Mouse (Mus musculus) 416B (cell line): ENCODE measurements around the gene Lsm2.
"Not testable (repeated sequence)": the region's sequence is repeated elsewhere in the genome, so short reads cannot be mapped to it uniquely, and the experiment has no call there.

Source experiments
- DNase-seq: peaks from one replicate; pipeline ENCODE4 v3.0.0; 2011; ENCODE audit warnings: low read depth

Gene Lsm2

DNA sequence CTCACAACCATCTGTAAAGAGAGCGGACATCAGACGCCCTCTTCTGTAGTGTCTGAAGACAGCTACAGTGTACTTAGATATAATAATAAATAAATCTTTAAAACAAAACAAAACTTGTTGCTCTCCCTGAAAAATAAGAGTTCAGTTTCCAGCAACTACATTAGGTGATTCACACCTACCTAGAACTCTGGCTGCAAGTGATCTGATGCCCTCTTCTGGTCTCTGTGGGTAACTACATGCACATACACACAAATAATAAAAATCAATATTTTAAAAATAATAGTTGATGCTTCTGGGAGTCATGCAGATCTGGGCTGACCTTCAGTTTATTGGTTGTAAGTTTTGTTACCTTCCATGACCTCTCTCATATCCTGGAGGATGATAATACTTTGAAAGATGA, 2.6 kb downstream of the Lsm2 start:
- peak; percentile 75 for DNase-seq

DNA sequence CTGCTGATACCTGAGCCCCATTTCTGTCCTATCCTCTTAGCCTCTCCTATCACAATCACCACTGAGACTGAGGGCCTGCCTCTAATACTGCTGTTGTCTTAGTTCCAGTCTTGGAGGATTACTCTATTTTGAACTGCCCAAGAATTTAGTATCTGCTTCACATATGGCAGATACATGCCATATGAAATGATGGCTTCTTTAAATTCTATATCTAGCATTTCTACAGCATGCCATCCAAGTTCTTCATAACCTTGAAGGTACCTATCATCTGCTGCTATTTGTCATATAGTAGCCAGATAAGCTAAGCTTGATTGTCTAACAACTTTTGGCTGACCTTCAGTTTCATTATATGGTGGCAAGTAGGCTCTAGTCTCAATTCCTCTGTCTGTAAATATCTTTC, 13.1 kb downstream of the Lsm2 start:
- DNase-seq, result no peak

DNA sequence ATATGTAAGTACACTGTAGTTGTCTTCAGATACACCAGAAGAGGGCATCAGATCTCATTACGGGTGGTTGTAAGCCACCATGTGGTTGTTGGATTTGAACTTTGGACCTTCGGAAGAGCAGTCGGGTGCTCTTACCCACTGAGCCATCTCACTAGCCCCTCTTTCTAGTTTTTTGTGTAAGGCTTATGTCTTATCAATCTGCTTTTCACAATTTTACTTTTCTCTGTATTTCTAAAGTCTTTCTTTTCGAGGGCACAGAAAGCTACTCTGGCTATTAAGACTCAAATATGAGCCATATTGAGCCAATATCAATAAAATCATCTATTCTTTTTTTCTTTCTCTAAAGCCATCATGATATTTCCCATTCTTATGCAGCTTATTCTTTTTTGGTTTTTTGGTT, 13.5 kb downstream of the Lsm2 start:
- DNase-seq, result not testable (repeated sequence)

DNA sequence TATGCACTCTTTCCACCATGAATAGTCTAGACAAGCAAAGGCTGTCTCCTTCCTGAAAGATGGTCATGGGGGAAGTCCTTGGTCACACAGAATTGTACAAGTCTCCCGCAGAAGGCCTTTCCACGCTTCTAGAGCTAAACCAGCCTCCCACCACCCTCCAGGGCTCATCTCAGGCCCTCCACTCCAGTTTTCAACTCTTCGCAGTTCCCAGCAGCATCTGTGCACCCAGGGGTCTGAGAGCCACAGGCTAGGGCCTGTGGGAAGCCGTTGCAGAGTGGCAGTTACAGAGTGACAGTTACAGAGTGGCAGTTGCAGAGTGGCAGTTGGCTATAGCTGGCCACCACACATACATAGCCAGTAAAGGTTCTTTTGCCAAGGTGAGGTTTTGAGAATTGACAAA, 14.3 kb downstream of the Lsm2 start:
- DNase-seq, result not testable (repeated sequence)

DNA sequence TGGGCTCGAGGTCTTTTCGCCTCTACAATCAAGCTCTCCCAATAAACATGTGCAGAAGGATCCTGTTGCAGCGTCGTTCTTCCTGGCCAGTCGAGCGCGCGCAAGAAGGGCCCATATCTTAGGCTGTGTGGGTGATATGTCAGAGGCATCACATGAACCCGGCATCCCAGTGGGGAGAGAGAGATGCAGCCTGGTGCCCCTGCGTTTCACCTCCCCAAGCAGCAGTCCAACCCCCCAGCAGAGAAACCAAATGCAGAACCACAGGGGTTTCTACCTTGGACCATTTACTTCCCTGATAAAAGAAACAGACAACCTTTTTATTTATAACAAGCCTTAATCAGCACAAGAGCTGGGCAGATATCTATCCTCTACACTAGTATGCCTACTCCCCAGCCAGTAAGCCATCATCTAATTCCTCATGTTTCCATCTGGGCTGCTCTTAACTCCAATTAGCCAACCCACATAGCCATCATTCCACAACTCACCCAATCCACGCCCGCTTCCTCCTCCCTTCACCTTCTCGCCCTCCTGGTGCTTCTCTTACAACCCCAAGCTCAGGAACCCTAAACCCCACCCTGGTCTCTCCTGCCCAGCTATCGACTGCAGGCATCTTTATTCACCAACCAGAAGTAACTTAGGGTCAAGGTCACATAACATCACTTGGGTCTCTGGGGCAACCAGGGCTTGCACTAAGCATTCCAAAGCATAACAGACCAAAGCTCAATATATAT, 14.9 kb downstream of the Lsm2 start:
- DNase-seq, result no peak

DNA sequence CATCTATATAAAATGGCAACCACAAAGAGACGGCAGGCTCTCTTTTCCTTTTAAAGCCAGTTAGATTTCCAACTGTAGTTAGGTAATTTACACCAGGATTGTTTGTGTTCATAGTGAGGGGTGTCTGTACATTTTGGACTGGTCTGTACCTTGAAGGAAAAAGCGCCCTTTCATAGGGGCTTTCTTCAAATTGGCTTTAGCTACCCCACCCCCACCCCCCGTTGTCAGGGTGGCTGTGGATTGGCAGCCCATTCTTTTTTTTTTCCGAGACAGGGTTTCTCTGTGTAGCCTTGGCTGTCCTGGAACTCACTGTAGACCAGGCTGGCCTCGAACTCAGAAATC, 15.5 kb downstream of the Lsm2 start:
- no peak for DNase-seq

DNA sequence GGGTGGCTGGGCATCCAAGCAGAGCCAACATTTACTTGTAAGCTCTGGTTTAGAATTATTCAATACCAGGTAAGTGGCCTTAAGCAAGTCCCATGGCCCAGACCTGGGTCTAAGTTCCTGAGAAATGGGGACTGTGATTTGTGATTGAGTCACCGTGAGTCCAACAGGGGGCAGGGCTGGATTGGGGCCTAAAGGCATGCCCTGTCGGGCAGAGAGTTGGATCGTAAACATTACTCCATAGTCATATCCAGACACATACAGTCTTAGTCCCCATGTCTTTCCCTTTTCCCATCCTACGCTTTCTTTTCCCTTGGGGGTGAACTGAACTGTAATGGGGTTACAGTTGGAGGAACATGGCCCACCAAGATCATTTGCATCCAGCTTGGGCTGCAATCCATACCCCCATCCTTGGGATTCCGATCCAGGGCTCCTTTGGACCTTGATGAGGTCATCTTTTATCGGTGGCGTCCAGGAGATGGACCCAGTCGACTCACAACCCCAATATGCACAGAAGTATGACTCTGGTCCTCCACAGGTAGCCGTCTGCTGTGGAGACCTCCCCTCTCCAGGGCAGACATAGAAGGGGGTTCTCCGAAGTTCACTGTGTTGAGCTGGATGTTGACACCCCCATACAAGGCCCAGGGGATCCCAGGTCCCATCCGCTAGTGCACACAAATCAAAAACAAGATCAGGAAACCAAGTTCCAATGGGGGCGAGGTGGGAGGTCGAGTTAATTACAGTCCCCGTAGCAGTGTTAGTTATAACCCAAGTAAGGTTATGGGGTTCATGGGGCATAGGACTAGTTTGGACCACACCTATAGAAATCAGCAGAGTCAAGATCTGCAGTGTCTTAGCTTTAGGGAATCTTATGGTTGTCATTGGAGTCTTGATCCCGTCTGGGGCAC, 17.1 kb downstream of the Lsm2 start:
- no peak for DNase-seq

DNA sequence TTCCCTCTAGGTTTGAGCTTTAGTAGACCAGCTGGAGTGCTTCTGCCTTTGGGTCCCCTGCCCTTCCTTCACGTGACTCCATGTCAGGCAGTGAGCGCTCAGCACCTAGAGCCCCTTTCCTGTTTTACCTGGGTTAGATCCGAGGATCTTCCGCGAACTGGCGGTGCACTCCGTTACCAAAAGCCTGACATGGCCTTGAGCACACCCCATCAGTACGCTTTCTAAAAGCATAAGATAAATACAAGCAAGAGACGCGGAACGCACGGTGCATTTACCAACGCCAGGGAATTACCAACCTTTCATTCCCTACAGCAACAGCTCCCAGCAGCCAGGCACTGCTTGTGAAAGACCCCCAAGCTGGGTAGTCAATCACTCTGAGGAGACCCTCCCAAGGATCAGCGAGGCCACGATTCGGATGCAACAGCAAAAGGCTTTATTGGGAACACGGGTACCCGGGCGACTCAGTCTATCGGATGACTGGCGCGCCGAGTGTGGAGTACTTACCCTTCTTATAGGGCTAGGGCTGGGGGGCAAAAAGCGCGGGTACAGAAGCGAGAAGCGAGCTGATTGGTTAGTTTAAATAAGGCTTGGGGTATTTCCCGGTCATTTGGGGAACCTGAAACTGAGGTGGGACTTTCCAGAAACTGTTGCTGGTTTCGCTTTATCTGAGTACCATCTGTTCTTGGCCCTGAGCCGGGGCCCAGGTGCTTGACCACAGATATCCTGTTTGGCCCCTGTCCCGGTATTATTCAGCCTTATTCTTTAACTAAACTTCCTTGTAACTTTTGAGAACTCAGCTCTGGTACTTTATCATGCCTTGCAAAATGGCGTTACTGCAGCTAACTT, 18.4 kb downstream of the Lsm2 start:
- DNase-seq, result peak; percentile 79

DNA sequence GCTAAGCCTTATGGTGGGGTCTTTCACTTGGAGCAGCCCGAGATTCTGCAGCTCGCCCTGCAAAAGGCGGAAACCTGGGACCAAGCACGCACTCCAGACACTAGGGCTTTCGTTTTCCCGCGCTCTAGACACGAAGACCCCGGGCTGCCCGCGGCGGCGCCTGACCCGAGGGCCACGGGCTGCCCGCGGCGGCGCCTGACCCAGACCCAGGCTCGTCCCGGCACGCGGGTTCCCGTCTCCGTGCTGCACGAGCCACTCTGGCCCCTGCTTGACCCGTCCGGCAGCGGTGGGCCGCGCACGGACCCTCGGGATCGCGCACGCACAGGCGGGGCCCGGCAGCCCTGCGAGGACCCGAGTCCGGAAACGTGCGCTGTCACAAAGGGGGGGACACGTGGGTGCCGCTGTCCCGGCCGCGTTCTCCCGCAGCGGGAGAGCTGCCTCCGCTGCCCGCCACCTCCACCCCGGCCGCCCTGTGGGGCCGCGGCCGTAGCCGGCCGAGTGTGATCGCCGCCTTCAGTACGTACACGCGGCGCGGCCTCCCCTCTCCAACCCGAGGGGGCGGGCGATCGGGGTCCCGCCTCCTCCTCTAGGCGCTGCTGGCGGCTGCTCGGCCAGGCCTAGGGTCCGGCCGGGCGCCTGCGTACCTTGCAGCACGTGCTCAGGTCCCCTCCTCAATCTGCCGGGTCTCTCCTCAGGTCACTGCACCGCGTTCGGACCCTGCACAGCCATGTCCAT, 19.2 kb downstream of the Lsm2 start, which contains the start of gene Vars:
Vars (plus strand) TSS at position 271 of the 735 bp plus-strand sequence.
- peak; percentile 95 for DNase-seq

DNA sequence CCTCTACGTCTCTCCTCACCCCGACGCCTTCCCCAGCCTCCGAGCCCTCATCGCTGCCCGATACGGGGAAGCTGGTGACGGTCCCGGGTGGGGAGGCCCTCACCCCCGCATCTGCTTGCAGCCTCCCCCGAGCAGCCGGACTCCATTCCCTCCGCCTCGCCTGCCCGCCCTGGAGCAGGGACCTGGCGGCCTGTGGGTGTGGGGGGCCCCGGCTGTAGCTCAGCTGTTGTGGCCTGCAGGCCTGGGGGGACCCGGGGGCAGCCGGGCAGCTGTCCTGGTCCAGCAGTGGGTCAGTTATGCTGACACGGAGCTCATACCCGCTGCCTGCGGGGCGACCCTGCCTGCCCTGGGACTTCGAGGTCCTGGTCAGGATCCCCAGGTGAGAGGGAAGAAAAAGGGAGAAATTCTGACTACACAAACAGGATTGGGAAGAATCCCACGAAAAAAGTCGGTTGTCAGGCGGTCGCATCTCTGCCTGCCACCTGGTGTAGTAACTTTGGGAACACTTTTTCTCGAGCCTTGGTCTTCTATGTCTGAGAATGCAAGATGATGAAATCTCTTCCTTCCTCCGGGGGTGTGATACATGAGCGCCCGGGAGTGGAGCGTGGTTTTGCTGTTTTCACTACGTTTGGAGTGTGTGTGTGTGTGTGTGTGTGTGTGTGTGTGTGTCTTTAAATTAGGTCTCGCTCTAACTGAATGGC, 19.9 kb downstream of the Lsm2 start:
- DNase-seq, result peak; percentile 95

DNA sequence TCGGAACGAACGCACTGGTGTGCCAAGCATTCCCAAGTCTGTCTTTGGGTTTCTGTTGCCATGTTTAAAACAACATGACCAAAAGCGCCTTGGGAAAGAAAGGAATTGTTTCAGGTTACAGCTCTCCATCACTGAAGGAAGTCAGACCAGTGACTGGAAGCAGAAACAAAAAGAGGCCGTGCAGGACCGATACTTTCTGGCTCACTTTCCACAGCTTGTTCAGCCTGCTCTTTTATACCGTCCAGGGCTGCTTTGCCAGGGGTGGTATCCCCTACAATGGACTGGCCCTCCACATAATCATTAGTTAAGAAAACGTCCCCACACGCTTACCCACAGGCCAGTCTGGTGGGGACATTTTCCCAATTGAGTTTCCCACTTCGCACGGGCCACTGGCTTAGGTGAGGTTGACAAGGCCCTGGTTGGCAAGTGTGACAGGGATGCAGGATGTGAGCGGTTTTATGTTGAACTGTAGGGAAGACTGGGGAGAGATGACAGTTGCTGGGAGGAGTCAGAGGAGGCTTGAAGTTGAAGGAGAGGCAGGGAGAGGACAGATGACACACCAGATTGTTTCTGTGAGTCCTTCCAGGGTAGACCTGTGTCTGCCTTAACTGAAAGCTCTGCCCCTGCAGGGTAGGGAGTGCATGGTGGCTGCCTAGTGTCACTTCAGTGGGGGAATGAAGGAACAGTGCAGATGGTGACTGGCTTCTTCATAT, 20.6 kb downstream of the Lsm2 start:
- DNase-seq, result peak; percentile 89

DNA sequence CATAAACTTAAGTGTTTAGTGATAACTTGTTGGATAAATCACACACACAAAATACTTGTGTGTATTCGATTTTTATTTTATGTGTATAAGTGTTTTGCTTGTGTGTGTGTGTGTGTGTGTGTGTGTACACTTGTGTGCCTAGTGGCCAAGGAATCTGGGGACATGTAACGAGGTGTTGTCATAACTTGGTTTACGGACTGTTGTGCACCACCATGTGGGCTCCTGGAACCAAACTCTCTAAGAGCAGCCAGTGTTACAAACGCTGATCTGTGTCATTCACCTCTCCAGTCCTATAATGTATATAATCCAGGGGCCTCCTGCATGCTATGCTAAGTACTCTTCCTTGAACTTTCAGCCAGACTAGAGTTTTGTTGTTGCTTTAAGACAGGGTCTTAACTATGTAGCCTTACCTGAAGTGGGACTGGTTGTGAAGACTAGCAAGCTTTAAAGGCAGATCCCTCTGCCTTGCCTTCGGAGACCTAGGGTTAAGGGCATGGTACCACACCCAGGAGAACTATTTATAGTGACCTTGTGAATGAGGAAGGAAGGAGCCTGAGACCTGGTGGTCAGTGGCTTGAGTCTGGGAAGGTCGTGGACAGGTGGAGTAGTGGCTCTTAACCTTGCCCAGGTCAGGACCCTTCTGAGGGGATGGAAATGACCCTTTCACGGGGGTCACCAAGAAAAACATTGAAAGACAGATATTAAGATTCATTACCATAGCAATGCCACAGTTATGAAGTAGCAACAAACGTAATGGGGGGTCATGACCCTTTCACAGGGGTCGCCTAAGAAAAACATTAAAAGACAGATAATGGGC, 21.6 kb downstream of the Lsm2 start:
- DNase-seq, result no peak

DNA sequence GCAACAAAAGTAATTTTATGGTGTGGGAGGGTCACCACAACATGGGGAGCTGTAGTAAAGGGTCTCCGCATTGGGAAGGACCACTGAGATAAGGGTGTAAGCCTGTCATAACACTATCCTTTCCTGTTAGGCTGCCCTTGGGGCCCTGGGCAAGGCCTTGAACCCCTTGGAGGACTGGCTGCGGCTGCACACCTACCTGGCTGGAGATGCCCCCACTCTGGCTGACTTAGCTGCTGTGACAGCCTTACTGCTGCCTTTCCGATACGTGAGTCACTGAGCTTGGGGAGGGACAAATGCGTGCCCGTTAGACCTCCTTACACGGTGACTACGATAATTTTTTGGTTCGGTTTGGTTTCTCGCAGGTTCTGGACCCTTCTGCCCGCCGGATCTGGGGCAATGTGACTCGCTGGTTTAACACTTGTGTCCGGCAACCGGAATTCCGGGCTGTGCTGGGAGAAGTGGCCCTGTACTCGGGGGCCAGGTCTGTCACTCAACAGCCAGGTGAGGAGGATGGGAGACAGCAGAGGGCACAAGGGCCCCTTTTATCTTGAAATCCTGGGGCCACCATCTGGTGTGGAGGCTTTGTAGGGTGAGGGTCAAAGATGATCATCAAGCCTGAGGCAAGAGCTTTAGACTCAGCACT, 22.5 kb downstream of the Lsm2 start:
- no peak for DNase-seq

DNA sequence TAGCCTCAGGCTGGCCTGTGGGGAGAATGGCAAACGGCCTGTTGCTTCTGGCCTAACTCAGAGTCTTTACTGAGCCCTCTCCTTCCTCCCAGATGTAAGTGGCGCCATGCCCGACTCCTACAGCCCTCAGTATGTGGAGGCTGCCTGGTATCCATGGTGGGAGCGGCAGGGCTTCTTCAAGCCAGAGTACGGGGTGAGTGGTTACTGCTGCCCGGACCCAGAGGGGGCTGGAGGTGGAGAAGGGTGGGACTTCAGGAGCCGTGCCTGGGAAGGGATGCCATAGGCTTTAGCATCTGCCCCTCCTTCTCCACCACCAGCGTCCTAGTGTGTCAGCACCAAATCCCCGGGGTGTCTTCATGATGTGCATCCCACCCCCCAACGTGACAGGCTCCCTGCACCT, 23.5 kb downstream of the Lsm2 start:
- DNase-seq, result no peak

DNA sequence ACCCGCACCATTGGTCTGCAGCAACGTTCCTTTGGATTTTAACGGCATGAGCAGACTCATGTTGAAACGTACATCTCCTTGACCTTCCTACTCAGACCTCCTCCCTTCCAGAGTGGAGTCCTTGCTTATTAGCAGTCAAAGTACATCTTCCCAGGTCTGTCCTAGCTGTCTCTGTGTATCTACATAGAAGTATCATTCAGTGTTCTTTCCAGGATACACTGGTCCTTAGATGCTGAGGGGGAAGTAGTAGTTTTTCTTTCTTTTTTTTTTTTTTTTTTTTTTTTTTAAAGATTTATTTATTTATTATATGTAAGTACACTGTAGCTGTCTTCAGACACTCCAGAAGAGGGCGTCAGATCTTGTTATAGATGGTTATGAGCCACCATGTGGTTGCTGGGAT, 24.2 kb downstream of the Lsm2 start:
- DNase-seq, result not testable (repeated sequence)

DNA sequence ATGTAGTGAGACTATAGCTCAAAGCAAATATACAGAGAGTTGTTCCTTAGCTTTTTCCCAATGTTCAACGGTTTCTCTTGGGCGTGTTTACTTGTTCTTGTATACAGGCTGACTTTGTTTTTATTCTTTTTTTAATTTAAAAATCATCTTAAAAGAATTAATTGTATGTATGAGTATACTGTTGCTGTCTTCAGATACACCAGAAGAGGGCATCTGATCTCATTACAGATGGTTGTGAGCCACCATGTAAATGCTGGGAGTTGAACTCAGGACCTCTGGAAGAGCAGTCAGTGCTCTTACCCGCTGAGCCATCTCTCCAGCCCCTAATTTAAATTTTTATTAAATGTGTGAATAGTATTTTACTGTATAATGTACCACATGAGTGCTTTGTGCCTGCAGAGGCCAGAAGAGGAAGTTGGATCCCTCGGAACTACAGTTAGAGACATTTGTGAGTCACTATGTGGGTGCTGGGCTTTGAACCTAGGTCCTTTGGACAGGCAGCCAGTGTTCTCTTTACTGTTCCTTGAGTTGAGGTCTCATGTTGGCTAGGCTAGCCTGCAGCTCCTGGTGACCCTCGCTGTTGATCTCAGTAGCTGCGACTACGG, 25.8 kb downstream of the Lsm2 start:
- DNase-seq, result peak; percentile 67

DNA sequence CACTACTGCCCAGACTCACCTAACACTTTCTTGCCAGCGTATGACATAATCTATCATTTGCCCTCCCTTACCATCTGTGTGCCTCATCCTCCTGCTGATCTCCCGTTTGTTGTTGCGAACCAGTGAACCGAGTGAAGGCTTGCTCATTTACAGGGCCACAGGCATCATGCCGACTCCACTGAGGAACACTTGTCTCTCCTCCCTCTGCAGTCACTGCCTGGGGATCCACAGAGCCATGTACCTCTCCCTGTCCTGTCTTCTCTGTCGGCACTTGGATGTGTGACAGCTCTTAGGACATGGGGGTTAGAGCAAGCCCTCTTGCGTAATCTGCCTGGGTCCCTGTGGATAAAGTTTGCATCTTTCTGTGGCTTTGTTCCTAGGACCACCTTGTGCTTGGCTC, 27.9 kb downstream of the Lsm2 start:
- no peak for DNase-seq

DNA sequence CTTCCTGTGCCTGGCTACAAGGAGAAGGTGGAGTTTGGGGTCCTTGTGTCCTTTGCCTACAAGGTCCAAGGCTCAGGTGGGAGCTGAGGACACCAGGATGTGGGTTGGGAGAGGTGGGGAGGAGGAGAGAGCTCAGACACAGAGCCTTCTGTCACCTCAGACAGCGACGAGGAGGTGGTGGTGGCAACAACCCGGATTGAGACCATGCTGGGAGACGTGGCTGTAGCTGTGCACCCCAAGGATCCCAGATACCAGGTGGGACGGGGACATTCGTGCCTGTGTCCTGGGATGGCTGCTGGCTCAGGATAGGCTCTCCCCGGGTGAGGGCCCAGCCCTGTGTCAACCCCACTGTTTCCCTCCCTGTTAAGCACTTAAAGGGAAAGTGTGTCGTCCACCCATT, 29.8 kb downstream of the Lsm2 start:
- DNase-seq, result no peak

DNA sequence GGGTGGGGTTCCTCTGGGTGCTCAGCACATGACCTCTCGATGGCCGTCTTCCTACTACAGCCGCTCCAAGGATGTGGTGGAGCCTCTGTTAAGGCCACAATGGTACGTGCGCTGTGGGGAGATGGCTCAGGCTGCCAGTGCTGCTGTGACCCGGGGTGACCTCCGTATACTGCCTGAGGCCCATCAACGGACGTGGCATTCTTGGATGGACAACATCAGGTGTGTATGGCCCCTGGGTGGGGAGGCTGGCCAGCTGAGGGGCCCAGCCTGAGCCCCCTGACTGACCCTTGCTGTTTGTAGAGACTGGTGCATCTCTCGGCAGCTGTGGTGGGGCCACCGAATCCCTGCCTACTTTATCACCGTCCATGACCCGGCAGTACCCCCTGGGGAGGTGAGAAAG, 30.8 kb downstream of the Lsm2 start:
- DNase-seq, result no peak
